Mouse (Mus musculus): Measurements from ENCODE around the gene Tmco3. TPM values are rescaled to one million over a fixed set of nuclear protein-coding genes. Genes with fewer than 3 reads are reported as not detected.

Tmco3 gene
- polyA plus RNA-seq (2012; rRNA removed) (2.6 and 3.7 TPM in 2 replicates), polyA plus RNA-seq (2014; fragmentation: Nextera tagmentation; extraction: Ambion mirVana) (3.9 and 5.5 TPM in 2 replicates)

DNA sequence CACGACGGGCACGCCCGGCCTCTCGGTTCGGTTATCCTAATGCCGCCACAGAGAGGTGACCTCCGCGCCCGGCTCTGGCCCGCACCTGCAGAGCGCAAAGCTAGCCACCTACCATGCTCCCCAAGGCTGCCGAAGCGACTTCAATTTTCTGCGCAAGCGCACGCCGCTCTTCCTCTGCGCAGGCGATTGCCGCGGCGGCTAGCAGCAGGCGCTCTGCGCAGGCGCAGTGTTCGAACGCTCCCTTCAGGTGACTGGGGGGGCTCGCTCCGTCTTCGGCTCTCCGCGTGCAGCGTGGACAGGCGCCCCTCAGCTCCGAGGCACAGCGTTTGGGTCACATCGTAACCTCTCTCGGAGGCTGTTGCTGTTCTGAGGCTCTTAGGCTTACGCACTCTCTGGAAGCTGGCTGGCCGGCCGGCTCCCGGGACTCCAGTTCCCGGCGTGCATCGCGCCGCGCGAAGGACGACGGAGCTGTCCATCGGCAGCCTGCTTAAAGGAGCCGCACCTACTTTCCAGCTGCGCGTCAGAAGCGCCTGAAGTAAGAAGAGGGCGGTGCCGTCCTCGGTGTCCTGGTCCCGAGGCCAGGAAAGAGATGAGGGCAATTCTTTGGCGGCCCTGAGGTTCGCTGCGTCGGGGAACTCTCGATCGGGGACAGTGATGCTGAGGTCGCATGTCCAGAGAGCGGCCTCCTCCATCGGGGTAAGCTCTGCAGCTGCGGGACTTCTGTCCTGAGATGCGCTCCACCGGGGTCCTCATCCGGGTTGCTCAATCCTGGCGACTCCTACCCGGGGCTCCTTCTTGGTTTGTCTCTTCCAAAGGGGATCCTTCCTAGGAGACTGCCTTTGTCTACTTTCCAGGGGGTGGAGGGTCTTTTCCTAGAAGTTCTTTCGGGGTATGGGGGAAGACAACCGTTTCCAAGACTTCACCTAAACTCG lies at the start of gene Tmco3, which contains the start of gene Dcun1d2:
Gene Tmco3 (plus strand): TSS at position 499 of the 932 bp plus-strand sequence.
Gene Dcun1d2 (minus strand): TSS at position 440 of the 932 bp plus-strand sequence.
- TF ChIP-seq CTCF (IDR thresholded peaks at IDR 0.05; ENCODE audit: low read depth) = no peak; the same call in 1 of the 2 replicates
- no peak for TF ChIP-seq EP300 (IDR thresholded peaks at IDR 0.05; ENCODE audit: low read depth)
- Histone ChIP-seq H3K4me2 (ENCODE audit: low read depth) (peak within 1 kb of the TSS; percentile 75), H3K36me3 (replicated peaks; ENCODE audit: control insufficient read depth, insufficient read depth, low read depth) (no peaks in the 10 kb centered on the region), H3K4me1 (replicated peaks; ENCODE audit: control insufficient read depth in 2 of 2, insufficient read depth in 2 of 2, low read length in 1 of 2) (peaks cover 9 to 13% of the 10 kb centered on the region in 2 experiments; a peak in 3 of 4 replicates), H3K27me3 (ENCODE audit: control insufficient read depth, insufficient read depth, low read length) (no peaks in the 10 kb centered on the region), H3K4me3 (ENCODE audit: insufficient read depth in 1 of 2, low read depth in 2 of 2, low read length in 2 of 2) (peak within 1 kb of the TSS; percentile 70 to 71), H3K9me3 (ENCODE audit: control insufficient read depth, low read length) (no peaks in the 10 kb centered on the region; the same call in 1 of the 2 replicates), H3K9ac (replicated peaks) (peak within 1 kb of the TSS; percentile 81), H3K27ac (peak within 1 kb of the TSS; percentile 99)
- WGBS (ENCODE audit: insufficient replicate concordance) = under 1% methylated on average over 79 of the region's 79 CpGs
- ATAC-seq (ENCODE audit: insufficient read depth) (peak; percentile 88), DNase-seq (ENCODE audit: low read depth in 3 of 3, low spot score in 3 of 3) (peak; percentile 88 to 92 (median 88))

DNA sequence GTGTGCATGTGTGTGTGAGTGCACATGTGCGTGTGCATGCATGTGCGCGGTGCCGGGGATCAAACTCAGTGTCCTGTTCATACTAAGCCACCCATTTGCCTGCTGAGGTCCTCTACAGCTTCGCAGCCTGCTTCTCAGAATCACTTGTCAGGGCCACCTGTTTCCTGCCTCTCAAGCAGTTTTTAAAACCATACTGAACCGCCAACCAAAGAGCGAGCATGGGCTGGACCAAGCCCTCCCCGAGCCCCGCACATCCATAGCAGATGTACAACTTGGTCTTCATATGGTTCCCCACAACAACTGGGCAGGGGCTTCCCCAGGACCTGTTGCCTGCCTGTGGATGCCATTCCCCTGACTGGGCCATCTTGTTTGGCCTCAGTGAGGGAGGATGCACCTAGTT lies 47.9 kb upstream of the Tmco3 start:
- WGBS (ENCODE audit: insufficient replicate concordance) = 60% methylated on average over 9 of the region's 9 CpGs
- H3K4me2 ChIP-seq (ENCODE audit: low read depth) = no peak overlapping the region
- no peak for DNase-seq (ENCODE audit: low read depth in 3 of 3, low spot score in 3 of 3)
- H3K36me3 ChIP-seq (replicated peaks; ENCODE audit: control insufficient read depth, insufficient read depth, low read depth) = no peaks in the 10 kb centered on the region
- no peaks in the 10 kb centered on the region for H3K4me1 ChIP-seq (replicated peaks; ENCODE audit: control insufficient read depth in 2 of 2, insufficient read depth in 2 of 2, low read length in 1 of 2)
- H3K9ac ChIP-seq (replicated peaks) = no peak overlapping the region
- H3K9me3 ChIP-seq (ENCODE audit: control insufficient read depth, low read length) = no peaks in the 10 kb centered on the region
- TF ChIP-seq EP300 (IDR thresholded peaks at IDR 0.05; ENCODE audit: low read depth) = no peak
- TF ChIP-seq CTCF (IDR thresholded peaks at IDR 0.05; ENCODE audit: low read depth) = no peak
- no peaks in the 10 kb centered on the region for H3K27me3 ChIP-seq (ENCODE audit: control insufficient read depth, insufficient read depth, low read length)
- no peak for ATAC-seq (ENCODE audit: insufficient read depth)
- no peak overlapping the region for H3K4me3 ChIP-seq (ENCODE audit: insufficient read depth in 1 of 2, low read depth in 2 of 2, low read length in 2 of 2)
- H3K27ac ChIP-seq = no peak overlapping the region

GRCm38 (mm10) chr8:13240691-13241090 lies 47.3 kb upstream of the Tmco3 start:
- Histone ChIP-seq H3K4me2 (ENCODE audit: low read depth) (no peak overlapping the region), H3K9me3 (ENCODE audit: control insufficient read depth, low read length) (no peaks in the 10 kb centered on the region), H3K36me3 (replicated peaks; ENCODE audit: control insufficient read depth, insufficient read depth, low read depth) (no peaks in the 10 kb centered on the region), H3K9ac (replicated peaks) (no peak overlapping the region), H3K4me1 (replicated peaks; ENCODE audit: control insufficient read depth in 2 of 2, insufficient read depth in 2 of 2, low read length in 1 of 2) (no peaks in the 10 kb centered on the region), H3K4me3 (ENCODE audit: insufficient read depth in 1 of 2, low read depth in 2 of 2, low read length in 2 of 2) (no peak overlapping the region), H3K27me3 (ENCODE audit: control insufficient read depth, insufficient read depth, low read length) (no peaks in the 10 kb centered on the region), H3K27ac (no peak overlapping the region)
- ATAC-seq (ENCODE audit: insufficient read depth) (no peak), DNase-seq (ENCODE audit: low read depth in 3 of 3, low spot score in 3 of 3) (no peak)
- no peak for TF ChIP-seq CTCF (IDR thresholded peaks at IDR 0.05; ENCODE audit: low read depth)
- WGBS (ENCODE audit: insufficient replicate concordance) = 63% methylated on average over 7 of the region's 7 CpGs

- no peaks in the 10 kb centered on the region for H3K27me3 ChIP-seq (ENCODE audit: control insufficient read depth, insufficient read depth, low read length)
- no peaks in the 10 kb centered on the region for H3K36me3 ChIP-seq (replicated peaks; ENCODE audit: control insufficient read depth, insufficient read depth, low read depth)
- no peak overlapping the region for H3K9ac ChIP-seq (replicated peaks)
- DNase-seq (ENCODE audit: low read depth in 3 of 3, low spot score in 3 of 3) (no peak), ATAC-seq (ENCODE audit: insufficient read depth) (no peak)
- no peaks in the 10 kb centered on the region for H3K9me3 ChIP-seq (ENCODE audit: control insufficient read depth, low read length)
- WGBS (ENCODE audit: insufficient replicate concordance) = 63% methylated on average over 10 of the region's 10 CpGs
- H3K27ac ChIP-seq = no peak overlapping the region
- no peaks in the 10 kb centered on the region for H3K4me1 ChIP-seq (replicated peaks; ENCODE audit: control insufficient read depth in 2 of 2, insufficient read depth in 2 of 2, low read length in 1 of 2)
- no peak overlapping the region for H3K4me3 ChIP-seq (ENCODE audit: insufficient read depth in 1 of 2, low read depth in 2 of 2, low read length in 2 of 2)
- no peak overlapping the region for H3K4me2 ChIP-seq (ENCODE audit: low read depth)
- TF ChIP-seq CTCF (IDR thresholded peaks at IDR 0.05; ENCODE audit: low read depth) (no peak), EP300 (IDR thresholded peaks at IDR 0.05; ENCODE audit: low read depth) (no peak)
Observed at GRCm38 (mm10) chr8:13242985-13243870, 44.8 kb upstream of the Tmco3 start.

Measured in liver, embryonic 14.5 days (tissue).